Mouse (Mus musculus) embryonic fibroblast, embryonic 13.5 days (primary cell): ENCODE results near the gene Gm17409.

Experiments
- CTCF ChIP-seq: IDR thresholded peaks from 2 replicates; pipeline ENCODE4 v1.5.1; 2011; ENCODE audit warnings: mild to moderate bottlenecking, control low read depth, low read length, moderate library complexity, borderline replicate concordance; ENCODE audit not compliant: insufficient read depth
- POLR2A ChIP-seq: IDR thresholded peaks from 2 replicates; pipeline ENCODE4 v1.6.1; 2011; ENCODE audit warnings: low read depth, mild to moderate bottlenecking, control low read depth, low read length, moderate library complexity

GRCm38 (mm10) chr2:58480764-58481163 lies 10.8 kb downstream of the Gm17409 start:
- TF ChIP-seq CTCF (no peak), POLR2A (no peak)
